Mouse (Mus musculus) olfactory bulb, adult 2 months (tissue): ENCODE measurements around the gene Dnajb6.

Source experiments
- CTCF ChIP-seq: fragments of 200-500 bp; IDR thresholded peaks from 2 replicates; pipeline ENCODE4 v1.5.1; 2012; ENCODE audit warnings: low read depth, mild to moderate bottlenecking, low read length, moderate library complexity; ENCODE audit not compliant: insufficient read depth
- POLR2A ChIP-seq: fragments of 200-500 bp; IDR thresholded peaks from 2 replicates; pipeline ENCODE4 v1.6.1; 2012; ENCODE audit warnings: mild to moderate bottlenecking, low read depth, low read length, moderate library complexity; ENCODE audit not compliant: insufficient read depth

DNA sequence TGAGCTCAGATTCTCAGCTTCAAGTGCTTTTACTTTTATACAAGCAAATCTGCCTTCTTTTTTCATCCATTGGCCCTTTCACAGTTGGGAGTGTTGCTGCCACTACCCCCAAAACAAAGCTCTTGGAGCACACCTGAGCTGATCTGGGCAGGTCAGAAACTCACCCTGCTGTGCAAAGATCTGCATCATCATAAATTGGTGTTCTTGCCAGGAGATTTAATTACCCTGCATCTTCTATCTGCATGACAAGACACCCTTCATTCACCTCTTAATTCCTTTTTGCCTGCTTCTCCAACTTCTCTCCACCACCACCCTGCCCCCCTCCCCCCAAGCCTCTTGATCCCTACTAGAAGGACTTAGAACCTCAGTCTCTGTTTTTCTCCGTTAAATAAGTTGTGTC is 14.3 kb upstream of the Dnajb6 start:
- TF ChIP-seq CTCF: no peak
- TF ChIP-seq POLR2A: no peak
